Mouse (Mus musculus) ovary, postnatal 36 days (tissue): ENCODE measurements around the gene Acp7.

Experiments
- DNase-seq: peaks from one replicate; pipeline ENCODE4 v3.0.0; 2022; ENCODE audit warnings: low spot score, mixed read lengths

Acp7 gene

DNA sequence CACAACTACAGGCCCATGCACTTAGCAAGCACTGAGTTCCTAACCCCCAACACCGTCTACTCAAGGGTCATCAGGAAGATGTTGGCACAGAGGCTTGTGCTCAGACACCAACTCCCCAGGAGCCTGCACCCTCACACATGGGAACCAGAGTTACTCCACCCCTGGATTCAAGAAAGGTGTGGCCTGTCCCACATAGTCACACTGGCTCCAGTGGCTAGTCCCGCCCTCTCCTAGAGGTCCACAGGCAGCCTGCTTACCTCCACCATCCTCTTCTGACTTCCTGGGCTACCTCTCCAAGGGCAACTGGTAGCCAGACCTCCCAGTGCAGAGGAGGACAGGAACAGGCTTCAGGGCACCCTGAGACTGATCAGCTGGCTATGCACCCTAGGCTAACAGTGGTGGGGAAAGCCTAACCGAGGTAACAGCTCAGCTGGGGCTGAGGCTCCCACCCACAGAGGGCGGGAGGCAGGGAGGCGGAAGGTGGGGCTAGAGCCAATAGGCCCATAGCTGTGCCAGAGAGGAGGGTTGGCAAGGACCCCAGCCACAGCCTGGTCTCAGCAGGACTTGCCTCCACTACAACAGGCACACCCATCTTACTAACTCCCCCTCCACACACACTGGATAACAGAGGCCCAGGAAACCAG, 54.7 kb downstream of the Acp7 start:
- DNase-seq, result peak; percentile 71

GRCm38 (mm10) chr7:28575597-28575996, 55.5 kb downstream of the Acp7 start:
- DNase-seq, result no peak

DNA sequence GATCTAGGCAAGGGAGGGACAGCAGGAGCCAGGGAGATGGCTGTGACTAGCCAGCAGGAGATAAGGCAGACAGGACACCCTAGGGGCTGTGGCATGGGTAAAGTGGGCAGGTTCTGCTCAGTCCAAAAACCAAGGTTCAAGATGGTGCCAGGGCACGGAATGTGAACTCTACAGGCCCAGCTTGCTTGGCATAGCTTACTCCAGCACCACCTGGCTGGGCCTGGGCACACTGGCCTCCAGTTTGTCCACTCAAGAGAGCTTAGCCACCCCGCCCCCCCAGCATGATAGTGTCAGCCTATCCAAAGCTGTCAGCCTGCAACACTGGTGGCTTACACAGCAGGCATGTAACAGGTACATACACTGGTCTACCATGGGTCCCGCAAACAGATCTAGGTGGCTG, 57.9 kb downstream of the Acp7 start:
- DNase-seq, result no peak

GRCm38 (mm10) chr7:28572689-28573088, 58.4 kb downstream of the Acp7 start:
- DNase-seq, result no peak

DNA sequence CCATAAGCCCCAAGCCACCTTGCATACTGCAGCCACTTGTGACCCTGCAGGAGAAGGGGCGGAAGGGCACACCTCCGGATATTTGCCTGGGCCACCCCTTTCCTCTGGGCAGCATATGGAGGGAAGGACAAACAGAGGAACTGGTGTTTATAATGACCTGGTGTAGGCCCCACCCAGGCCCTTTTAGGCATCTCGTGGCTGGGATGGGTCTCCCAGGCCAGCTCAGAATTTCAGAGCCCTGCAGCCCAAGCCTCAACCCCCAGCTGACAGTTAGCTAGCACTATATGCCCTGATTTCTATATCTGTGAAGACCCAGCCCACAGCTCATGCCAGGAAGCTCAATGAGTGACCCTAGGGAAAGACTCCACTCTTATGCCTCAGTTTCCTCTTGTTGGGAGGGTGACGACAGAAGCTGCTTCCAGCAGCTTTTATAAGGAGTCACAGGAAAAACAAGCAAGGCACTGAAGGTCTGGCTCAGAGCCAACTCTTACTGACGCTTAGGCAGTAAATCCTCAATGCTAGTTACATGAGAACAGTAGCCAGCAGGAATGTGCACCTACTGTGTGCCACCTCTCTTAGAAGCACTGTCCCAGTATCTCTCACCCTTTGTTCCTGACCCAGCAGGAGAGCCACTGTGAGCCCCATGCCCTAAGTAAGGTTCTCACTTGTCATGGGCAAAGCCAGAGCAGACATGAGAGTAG, 60.0 kb downstream of the Acp7 start:
- DNase-seq, result no peak

- DNase-seq, result peak; percentile 67
Measured at GRCm38 (mm10) chr7:28570291-28570981, 60.7 kb downstream of the Acp7 start.

DNA sequence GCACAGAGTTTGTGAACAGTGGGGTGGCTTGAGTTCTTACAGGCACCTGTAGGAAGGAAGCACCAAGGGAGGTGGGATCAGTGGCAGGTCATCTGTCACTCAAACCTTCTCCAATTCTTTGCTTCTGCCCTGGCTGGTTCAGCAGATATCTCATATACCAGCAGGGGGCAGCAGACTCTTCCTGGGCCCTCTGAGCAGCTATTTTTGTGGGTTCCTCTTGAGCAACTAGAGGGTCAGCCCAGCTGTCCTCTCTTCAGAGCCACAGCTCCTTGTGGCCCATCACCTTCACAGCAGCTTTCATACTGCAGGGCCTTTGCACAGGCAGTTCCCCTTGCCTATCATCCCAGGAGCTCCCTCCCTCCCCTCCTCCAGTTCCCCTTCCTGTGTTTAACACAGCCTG, 62.9 kb downstream of the Acp7 start:
- peak; percentile 42 for DNase-seq

DNA sequence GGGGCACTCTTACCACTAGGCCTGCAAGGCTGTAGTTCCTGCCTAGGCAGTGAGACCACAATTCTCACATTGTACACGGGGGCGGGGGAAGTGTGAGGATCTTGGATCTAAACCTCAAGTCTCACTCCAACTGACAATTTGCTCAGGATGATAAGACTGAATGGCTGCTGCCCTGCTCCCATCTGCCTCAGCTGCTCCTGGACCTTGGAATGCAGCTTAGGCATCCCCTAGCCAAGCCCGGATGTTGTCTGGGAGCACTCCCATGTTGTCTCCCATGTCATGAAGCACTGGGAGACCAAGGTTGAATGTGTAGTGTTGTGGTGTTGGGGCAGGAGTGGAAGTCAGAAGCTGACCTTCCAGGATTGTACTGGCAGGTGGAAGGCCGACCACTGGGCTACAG, 63.6 kb downstream of the Acp7 start:
- no peak for DNase-seq

DNA sequence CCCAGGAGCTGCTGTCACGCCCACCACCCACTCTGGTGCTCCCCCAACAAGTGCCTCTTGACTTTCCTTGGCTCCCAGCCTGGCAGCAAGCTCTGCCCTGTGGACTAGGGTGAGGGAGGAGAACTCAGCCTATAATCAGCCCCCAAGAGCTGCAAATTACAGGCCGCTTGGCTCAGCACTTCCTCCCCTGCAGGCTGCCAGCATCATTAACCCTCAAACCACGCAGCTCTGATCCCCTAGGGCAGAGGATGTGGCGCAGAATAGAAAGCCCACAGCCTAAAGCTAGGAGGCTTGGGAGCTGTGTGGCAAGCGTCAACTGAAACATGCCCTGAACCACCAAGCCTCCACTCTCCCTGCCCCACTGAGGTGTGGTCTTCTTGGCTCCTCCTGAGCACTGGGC, 65.7 kb downstream of the Acp7 start:
- no peak for DNase-seq

DNA sequence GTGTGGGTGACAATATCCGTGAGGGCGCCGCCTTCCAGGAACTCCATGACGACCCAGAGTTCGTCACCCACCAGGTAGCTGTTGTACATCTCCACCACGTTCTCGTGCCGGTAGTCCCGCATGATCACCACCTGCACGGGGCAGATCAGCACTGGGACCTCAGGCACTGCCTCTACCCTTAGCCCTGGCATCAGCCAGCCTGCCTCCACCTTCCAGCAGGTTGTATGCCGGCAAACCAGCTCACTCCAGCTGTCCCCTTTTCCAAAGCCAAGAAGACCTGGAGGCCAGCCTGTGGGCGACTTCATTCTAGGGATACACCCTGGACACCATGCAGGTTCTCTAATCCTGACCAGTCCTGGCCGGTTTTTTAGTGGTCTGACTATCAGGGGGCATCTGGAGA, 68.2 kb downstream of the Acp7 start:
- DNase-seq, result no peak

- no peak for DNase-seq
Measured at GRCm38 (mm10) chr7:28562371-28562770, 68.8 kb downstream of the Acp7 start.

DNA sequence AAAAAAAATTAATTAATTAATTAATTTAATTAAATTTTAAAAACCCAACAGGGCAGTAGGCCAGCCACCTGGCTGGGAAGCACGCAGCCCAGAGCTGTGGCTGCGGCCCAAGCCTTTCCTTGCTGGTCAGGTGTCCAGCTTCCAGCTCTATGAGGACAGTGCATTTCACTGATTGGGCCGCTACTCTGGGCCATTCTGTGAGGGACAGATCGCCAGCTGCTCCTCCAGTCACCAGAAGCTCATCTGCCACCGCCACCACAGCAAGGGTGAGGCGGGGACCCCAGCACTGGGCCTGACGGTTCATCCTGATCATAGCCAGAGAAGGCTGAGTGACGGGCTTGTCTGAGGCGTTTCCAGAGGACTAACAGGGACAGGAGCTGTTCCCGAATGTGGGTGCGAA, 69.2 kb downstream of the Acp7 start:
- DNase-seq, result no peak

- DNase-seq, result no peak
Measured at GRCm38 (mm10) chr7:28560856-28561255, 70.3 kb downstream of the Acp7 start.

GRCm38 (mm10) chr7:28558486-28558885, 72.6 kb downstream of the Acp7 start:
- DNase-seq, result peak; percentile 57

DNA sequence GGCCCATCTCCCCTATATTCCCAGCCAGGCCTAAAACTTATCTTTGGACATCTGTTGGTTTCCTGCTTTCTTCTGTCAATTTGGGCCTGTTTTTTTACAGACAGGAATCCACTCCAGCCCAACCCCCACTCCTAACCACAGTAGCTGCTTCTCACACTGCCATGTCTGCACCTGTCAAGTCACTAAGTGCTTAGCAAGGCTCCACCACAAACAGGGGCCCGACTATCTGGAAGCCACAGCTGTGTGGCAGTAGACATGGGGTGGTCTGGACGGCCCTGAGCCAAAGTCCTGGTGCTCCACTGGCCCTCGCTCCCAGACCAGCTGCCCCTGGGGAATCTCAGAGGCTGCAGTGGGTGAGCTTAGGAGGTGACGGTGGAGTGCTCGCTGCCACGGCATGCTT, 73.4 kb downstream of the Acp7 start:
- DNase-seq, result no peak
